Mouse (Mus musculus): ENCODE results near the gene Tbc1d32.

Gene Tbc1d32

GRCm38 (mm10) chr10:56106996-56107334 lies 121.5 kb downstream of the Tbc1d32 start:
- DNase-seq (ENCODE audit: low spot score), result no peak

DNA sequence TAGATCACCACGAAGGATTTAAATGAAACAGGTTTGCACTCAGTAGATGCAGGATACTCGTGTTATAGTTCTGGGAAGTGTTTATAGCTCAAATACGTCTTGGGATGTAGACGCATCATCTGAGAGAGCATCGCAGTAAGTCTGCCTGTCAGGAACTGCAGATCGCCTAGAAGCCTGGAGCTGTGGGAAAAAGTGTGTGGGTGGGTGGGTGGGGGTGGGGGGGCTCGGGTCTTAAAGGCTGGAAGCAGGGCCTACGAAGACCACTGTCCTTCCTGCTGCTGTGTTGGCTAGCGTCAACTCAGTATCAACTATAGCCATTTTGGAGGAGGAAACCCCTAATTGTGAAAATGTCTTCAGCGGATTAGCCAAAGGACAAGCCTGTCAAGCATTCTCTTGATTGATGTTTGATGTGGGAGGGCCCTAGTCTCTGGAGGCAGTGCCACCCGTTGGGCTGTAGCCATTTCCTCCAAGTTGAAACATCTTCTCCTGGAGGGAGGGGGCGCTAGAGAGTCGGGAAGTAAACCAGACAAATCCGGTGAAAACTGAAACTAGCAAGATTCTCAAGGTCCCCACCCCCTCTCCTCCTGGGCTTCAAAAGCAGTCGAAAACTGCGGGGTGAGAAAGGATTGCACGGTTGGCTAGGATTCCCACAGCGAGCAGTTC lies 122.0 kb downstream of the Tbc1d32 start, which contains the start of gene Msl3l2:
Gene Msl3l2, plus strand, starts transcription at position 585 of the 663 bp plus-strand sequence.
- peak; percentile 95 for DNase-seq (ENCODE audit: low spot score)

GRCm38 (mm10) chr10:56099641-56100310 lies 128.7 kb downstream of the Tbc1d32 start:
- peak; percentile 72 for DNase-seq (ENCODE audit: low spot score)

- DNase-seq (ENCODE audit: low spot score), result no peak
Measured at GRCm38 (mm10) chr10:56099126-56099525, 129.4 kb downstream of the Tbc1d32 start.

DNA sequence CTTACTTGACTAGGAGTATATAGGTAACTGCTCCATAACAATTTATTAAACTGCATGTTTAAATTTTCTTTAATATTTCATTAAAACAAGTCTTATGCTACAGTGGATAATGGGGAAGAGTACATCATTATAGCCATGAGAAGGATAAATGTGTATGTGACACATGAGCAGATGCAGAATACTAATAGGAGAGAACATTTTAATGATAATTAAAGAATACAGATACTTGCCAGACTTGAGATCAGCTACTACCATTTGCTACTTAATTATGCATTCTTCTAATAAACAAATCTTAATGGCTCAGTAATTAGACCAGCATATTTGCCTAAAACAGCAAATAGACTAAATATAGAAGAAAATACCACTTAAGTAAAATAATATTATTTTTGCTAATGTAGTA lies 131.7 kb downstream of the Tbc1d32 start:
- no peak for DNase-seq (ENCODE audit: low spot score)

DNA sequence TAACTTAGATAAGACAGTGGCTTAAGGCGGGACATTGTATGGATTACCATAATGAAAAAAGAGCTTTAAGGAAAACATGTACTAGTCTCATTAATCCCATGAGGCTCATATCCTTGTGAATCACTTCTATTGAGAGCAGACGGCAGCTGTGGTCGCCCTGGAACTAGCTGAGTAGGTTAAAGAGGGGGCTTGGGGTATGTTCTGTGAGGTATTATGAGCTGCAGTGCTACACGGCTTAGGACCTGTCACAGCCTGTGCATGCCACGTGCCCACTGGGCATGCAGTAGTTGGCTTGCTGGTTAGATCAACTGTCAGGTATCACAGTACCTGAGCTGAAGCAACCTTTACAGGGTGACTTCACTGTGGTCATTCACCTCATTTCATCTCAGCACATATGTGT lies 133.9 kb downstream of the Tbc1d32 start:
- DNase-seq (ENCODE audit: low spot score), result no peak

DNA sequence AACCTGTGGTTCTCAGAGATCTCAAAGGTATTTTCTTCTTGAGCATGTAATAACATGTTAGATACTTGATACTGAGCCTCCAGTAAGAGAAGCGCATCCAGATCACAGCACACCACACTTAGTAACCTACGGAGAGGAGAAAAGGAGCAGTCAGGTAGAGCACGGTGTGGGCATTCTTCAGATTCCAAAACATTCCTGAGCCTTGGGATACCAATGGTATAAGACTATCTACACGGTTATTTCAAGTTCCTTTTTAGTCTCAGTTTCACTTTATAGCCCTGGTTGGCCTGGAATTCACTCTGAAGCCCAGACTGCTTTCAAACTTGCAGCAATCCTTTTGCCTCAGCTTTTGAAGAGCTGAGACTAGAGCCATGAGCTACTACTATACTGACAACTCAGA lies 138.8 kb downstream of the Tbc1d32 start:
- no peak for DNase-seq (ENCODE audit: low spot score)

DNA sequence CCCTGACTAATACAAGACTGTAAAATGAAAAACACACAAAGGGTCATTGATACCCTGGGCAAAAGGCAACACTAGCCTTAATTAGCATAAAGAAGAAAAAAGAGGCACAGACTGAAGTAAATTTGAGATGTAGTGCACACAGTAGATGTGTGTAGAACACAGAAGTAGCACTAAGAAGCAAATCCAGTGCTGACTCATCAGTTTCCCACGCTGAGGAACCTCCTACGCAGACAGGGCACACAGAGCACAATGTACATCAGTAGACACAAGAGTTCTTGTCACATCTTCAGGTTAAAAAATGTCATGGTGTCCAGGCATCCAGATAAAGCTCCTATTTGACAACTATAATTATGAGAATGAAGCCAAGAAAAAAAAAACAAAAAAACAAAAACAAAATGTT lies 165.7 kb downstream of the Tbc1d32 start:
- DNase-seq (ENCODE audit: low spot score), result no peak

DNA sequence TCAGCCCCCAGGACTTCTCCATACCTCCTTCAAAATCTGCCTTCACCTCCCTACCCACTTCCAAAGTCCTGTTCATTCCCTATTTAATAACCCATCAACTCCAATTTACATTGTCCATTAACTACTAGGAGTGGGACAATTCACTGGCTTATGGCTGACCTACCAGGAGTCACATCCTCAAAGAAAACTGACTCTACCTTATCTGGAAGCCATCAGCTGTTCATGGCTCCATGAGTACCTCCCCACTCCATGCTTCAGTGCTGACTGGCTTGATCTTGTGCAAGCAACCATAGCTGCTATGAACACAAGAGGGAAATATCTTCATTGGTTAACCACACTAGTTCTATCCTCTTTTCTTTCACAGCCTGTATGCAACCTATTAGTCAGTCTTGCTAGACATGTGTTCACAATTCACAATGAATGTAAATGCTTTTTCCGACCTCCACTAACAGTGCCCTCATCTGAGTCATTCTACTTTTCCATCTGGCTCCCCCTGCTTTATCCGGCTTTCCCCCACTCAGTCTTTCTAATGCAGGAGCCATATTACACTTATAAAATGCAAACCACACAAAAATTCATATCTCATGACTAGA lies 167.2 kb downstream of the Tbc1d32 start:
- no peak for DNase-seq (ENCODE audit: low spot score)

GRCm38 (mm10) chr10:56058979-56059422 lies 169.5 kb downstream of the Tbc1d32 start:
- no peak for DNase-seq (ENCODE audit: low spot score)

DNA sequence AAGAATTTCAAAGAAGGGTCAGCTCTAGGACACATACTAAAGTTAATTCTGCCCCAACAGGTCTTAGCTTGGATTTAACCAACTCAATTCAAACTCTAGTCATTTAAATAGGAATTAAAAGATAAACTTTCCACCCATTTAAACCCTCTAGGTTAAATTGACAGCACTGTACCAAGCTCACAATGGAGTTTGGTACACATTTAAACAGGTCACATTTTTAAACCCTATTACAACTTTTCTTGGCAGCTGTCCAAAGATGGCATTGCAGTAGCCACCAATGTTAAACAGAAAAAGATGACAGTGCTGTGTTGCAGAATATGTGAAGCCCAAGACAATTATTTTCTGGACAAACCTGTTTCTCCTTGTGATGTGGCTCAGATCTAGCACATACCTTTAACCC lies 203.1 kb downstream of the Tbc1d32 start:
- no peak for DNase-seq (ENCODE audit: low spot score)

DNA sequence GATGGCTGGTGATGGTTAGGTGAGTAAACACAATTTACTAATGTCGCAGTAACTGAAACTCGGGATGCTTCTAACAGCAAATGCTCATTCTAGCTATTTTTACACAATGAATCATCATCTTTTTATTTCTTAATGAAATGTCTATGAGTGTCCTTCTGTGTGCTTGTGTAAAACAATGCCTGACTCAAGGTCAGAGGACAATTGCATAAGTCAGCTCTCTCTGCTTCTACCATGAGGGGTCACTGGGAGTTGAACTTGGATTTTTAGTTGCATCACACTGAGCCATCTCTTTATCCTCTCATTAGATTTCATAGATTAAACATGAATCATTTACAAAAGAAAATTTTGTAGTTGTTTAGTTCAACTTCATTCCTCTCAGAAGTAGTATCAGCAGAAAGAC lies 203.9 kb downstream of the Tbc1d32 start:
- no peak for DNase-seq (ENCODE audit: low spot score)

DNA sequence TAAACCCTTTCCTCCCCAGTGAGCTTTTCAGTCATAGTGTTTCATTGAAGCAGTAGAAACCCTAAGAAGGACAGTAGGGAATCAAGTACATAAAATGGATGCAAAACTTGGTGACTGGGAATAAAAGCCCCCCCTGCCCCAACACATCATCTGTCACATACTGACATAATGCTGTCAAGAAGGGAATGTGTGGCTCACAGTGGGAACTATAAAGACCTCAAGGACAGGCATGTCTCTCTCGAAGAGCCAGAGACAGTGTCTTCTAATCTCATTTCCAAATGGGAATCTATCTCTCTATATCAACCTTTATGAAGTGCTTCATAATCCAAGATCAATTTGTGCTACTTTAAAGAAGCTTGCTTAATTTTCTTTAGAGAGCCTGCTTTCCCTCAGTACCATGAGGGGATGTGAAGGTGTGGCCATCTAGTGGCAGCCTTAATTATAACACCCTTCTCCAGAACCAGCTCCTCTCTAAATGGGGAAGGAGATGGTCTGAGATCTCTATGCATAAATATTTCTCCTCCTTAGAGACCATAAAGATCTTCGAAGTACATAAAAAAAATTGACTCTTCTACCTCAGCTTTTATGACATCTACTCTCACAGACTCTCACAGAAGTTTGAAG lies 248.5 kb downstream of the Tbc1d32 start:
- DNase-seq (ENCODE audit: low spot score), result peak; percentile 26

GRCm38 (mm10) chr10:55978001-55978400 lies 250.5 kb downstream of the Tbc1d32 start:
- DNase-seq (ENCODE audit: low spot score), result no peak

Measured in lung, postnatal 25 days (tissue).